Mouse (Mus musculus): Measurements from ENCODE around the gene Pex14. TPM values are rescaled to one million over a fixed set of nuclear protein-coding genes. Genes with fewer than 3 reads are reported as not detected.
"Not testable (repeated sequence)": the region's sequence is repeated elsewhere in the genome, so short reads cannot be mapped to it uniquely, and the experiment has no call there.

The Pex14 gene
- polyA plus RNA-seq, 1 experiment, result 40.1 TPM

- no peaks in the 10 kb centered on the region for H3K27me3 ChIP-seq (replicated peaks)
- H3K4me1 ChIP-seq, result peaks cover 13% of the 10 kb centered on the region
Measured at GRCm38 (mm10) chr4:149103875-149104561, 4.3 kb upstream of the Pex14 start, which contains the start of gene Dffa. TSS of gene Dffa (plus strand) at chr4:149104146.

GRCm38 (mm10) chr4:149101456-149101855, 1.8 kb upstream of the Pex14 start:
- Histone ChIP-seq H3K36me3 (replicated peaks; ENCODE audit: low read length) (peaks cover 5% of the 10 kb centered on the region), H3K4me1 (peaks cover 30% of the 10 kb centered on the region), H3K4me3 (replicated peaks) (no peak overlapping the region), H3K9me3 (no peaks in the 10 kb centered on the region), H3K27me3 (replicated peaks) (no peaks in the 10 kb centered on the region)
- TF ChIP-seq FLI1 (IDR thresholded peaks at IDR 0.05; ENCODE audit: low read length) (no peak), GATA1 (IDR thresholded peaks at IDR 0.05; ENCODE audit: borderline replicate concordance, low read length) (no peak)

More at GRCm38 (mm10) chr4:149103875-149104561, 4.3 kb upstream of the Pex14 start, which contains the start of gene Dffa:
- H3K36me3 ChIP-seq (replicated peaks; ENCODE audit: low read length), result peaks cover 24% of the 10 kb centered on the region
- no peaks in the 10 kb centered on the region for H3K9me3 ChIP-seq
- no peak for TF ChIP-seq GATA1 (IDR thresholded peaks at IDR 0.05; ENCODE audit: borderline replicate concordance, low read length)
- TF ChIP-seq FLI1 (IDR thresholded peaks at IDR 0.05; ENCODE audit: low read length), result no peak
- H3K4me3 ChIP-seq (replicated peaks), result peak within 1 kb of the TSS; percentile 97

- not testable (repeated sequence) for H3K4me3 ChIP-seq (replicated peaks); H3K27me3 ChIP-seq (replicated peaks); H3K9me3 ChIP-seq; H3K36me3 ChIP-seq (replicated peaks; ENCODE audit: low read length)
- peaks cover 40% of the 10 kb centered on the region for H3K4me1 ChIP-seq
Measured at GRCm38 (mm10) chr4:149100449-149100848, 773 bp upstream of the Pex14 start.

GRCm38 (mm10) chr4:149098571-149098970, 1.1 kb downstream of the Pex14 start:
- no peaks in the 10 kb centered on the region for H3K9me3 ChIP-seq
- no peaks in the 10 kb centered on the region for H3K27me3 ChIP-seq (replicated peaks)
- no peak for TF ChIP-seq GATA1 (IDR thresholded peaks at IDR 0.05; ENCODE audit: borderline replicate concordance, low read length)
- TF ChIP-seq FLI1 (IDR thresholded peaks at IDR 0.05; ENCODE audit: low read length), result no peak
- peak overlapping the region; percentile 98 for H3K4me3 ChIP-seq (replicated peaks)
- peaks cover 7% of the 10 kb centered on the region for H3K36me3 ChIP-seq (replicated peaks; ENCODE audit: low read length)
- H3K4me1 ChIP-seq, result peaks cover 29% of the 10 kb centered on the region

GRCm38 (mm10) chr4:149097956-149098355, 1.7 kb downstream of the Pex14 start:
- Histone ChIP-seq H3K4me3 (replicated peaks) (peak overlapping the region; percentile 98), H3K36me3 (replicated peaks; ENCODE audit: low read length) (peaks cover 12% of the 10 kb centered on the region), H3K4me1 (peaks cover 29% of the 10 kb centered on the region), H3K9me3 (no peaks in the 10 kb centered on the region), H3K27me3 (replicated peaks) (no peaks in the 10 kb centered on the region)
- no peak for TF ChIP-seq GATA1 (IDR thresholded peaks at IDR 0.05; ENCODE audit: borderline replicate concordance, low read length)
- TF ChIP-seq FLI1 (IDR thresholded peaks at IDR 0.05; ENCODE audit: low read length), result no peak

- TF ChIP-seq FLI1 (IDR thresholded peaks at IDR 0.05; ENCODE audit: low read length), result no peak
- TF ChIP-seq GATA1 (IDR thresholded peaks at IDR 0.05; ENCODE audit: borderline replicate concordance, low read length), result no peak
- Histone ChIP-seq H3K36me3 (replicated peaks; ENCODE audit: low read length) (peaks cover 22% of the 10 kb centered on the region), H3K4me3 (replicated peaks) (no peak overlapping the region), H3K4me1 (peaks cover 26% of the 10 kb centered on the region), H3K9me3 (no peaks in the 10 kb centered on the region), H3K27me3 (replicated peaks) (no peaks in the 10 kb centered on the region)
Measured at GRCm38 (mm10) chr4:149091364-149091763, 8.3 kb downstream of the Pex14 start.

GRCm38 (mm10) chr4:149085381-149085780, 14.3 kb downstream of the Pex14 start:
- TF ChIP-seq GATA1 (IDR thresholded peaks at IDR 0.05; ENCODE audit: borderline replicate concordance, low read length) (no peak), FLI1 (IDR thresholded peaks at IDR 0.05; ENCODE audit: low read length) (no peak)
- no peaks in the 10 kb centered on the region for H3K27me3 ChIP-seq (replicated peaks)
- peaks cover 9% of the 10 kb centered on the region for H3K36me3 ChIP-seq (replicated peaks; ENCODE audit: low read length)
- no peak overlapping the region for H3K4me3 ChIP-seq (replicated peaks)
- H3K9me3 ChIP-seq, result no peaks in the 10 kb centered on the region
- peaks cover 14% of the 10 kb centered on the region for H3K4me1 ChIP-seq

GRCm38 (mm10) chr4:149081528-149081927, 18.1 kb downstream of the Pex14 start:
- peaks cover 24% of the 10 kb centered on the region for H3K4me1 ChIP-seq
- peaks cover 9% of the 10 kb centered on the region for H3K36me3 ChIP-seq (replicated peaks; ENCODE audit: low read length)
- TF ChIP-seq FLI1 (IDR thresholded peaks at IDR 0.05; ENCODE audit: low read length) (no peak), GATA1 (IDR thresholded peaks at IDR 0.05; ENCODE audit: borderline replicate concordance, low read length) (no peak)
- no peaks in the 10 kb centered on the region for H3K9me3 ChIP-seq
- no peak overlapping the region for H3K4me3 ChIP-seq (replicated peaks)
- H3K27me3 ChIP-seq (replicated peaks), result no peaks in the 10 kb centered on the region

GRCm38 (mm10) chr4:149080111-149080510, 19.6 kb downstream of the Pex14 start:
- no peak for TF ChIP-seq GATA1 (IDR thresholded peaks at IDR 0.05; ENCODE audit: borderline replicate concordance, low read length)
- no peak for TF ChIP-seq FLI1 (IDR thresholded peaks at IDR 0.05; ENCODE audit: low read length)
- no peak overlapping the region for H3K4me3 ChIP-seq (replicated peaks)
- H3K9me3 ChIP-seq, result no peaks in the 10 kb centered on the region
- no peaks in the 10 kb centered on the region for H3K27me3 ChIP-seq (replicated peaks)
- H3K4me1 ChIP-seq, result peaks cover 37% of the 10 kb centered on the region
- H3K36me3 ChIP-seq (replicated peaks; ENCODE audit: low read length), result peaks cover 17% of the 10 kb centered on the region

- Histone ChIP-seq H3K27me3 (replicated peaks) (no peaks in the 10 kb centered on the region), H3K4me3 (replicated peaks) (no peak overlapping the region), H3K36me3 (replicated peaks; ENCODE audit: low read length) (peaks cover 19% of the 10 kb centered on the region), H3K9me3 (no peaks in the 10 kb centered on the region), H3K4me1 (peaks cover 37% of the 10 kb centered on the region)
- TF ChIP-seq FLI1 (IDR thresholded peaks at IDR 0.05; ENCODE audit: low read length), result no peak
Measured at GRCm38 (mm10) chr4:149079629-149080028, 20.0 kb downstream of the Pex14 start.
